Mouse (Mus musculus) C2C12 (cell line): Measurements from ENCODE around the gene Krtcap3.

Experiments
- CEBPB ChIP-seq: IDR thresholded peaks from one replicate; pipeline ENCODE4 v1.6.1; 2011; ENCODE audit warnings: low read depth, mild to moderate bottlenecking, control low read depth, moderate library complexity
- CTCF ChIP-seq: IDR thresholded peaks from one replicate; pipeline ENCODE4 v1.5.1; 2011; ENCODE audit not compliant: control insufficient read depth, insufficient read depth, insufficient read length
- FOSL1 ChIP-seq: IDR thresholded peaks from one replicate; pipeline ENCODE4 v1.8.0; 2011; ENCODE audit warnings: mild to moderate bottlenecking, low read length; ENCODE audit not compliant: poor library complexity, insufficient read depth, severe bottlenecking
- MAX ChIP-seq: IDR thresholded peaks from one replicate; pipeline ENCODE4 v1.6.1; 2011; ENCODE audit warnings: mild to moderate bottlenecking, control low read depth
- MYOD1 ChIP-seq: IDR thresholded peaks from one replicate; pipeline ENCODE4 v1.6.1; 2011; ENCODE audit warnings: low read depth; ENCODE audit not compliant: control insufficient read depth, insufficient read length
- MYOG ChIP-seq: IDR thresholded peaks from one replicate; pipeline ENCODE4 v1.6.1; 2011; ENCODE audit not compliant: control insufficient read depth, insufficient read length; ENCODE audit errors: extremely low read depth
- USF1 ChIP-seq: IDR thresholded peaks from one replicate; pipeline ENCODE4 v1.6.1; 2011; ENCODE audit warnings: low read depth, mild to moderate bottlenecking, control low read depth, moderate library complexity

- no peak for TF ChIP-seq CTCF
- TF ChIP-seq CEBPB = no peak
- no peak for TF ChIP-seq MAX
- no peak for TF ChIP-seq USF1
- no peak for TF ChIP-seq MYOG
- no peak for TF ChIP-seq MYOD1
- no peak for TF ChIP-seq FOSL1
These were observed 775 bp upstream of the Krtcap3 start for GRCm38 (mm10) chr5:31250716-31251115.
